Mouse (Mus musculus): ENCODE data around the gene Pgm5. TPM values are rescaled to one million over a fixed set of nuclear protein-coding genes. Genes with fewer than 3 reads are reported as not detected.
"Not testable (repeated sequence)": the region's sequence is repeated elsewhere in the genome, so short reads cannot be mapped to it uniquely, and the experiment has no call there.

Pgm5 gene
- polyA plus RNA-seq, 1 experiment from 2014 or later = 1.5 TPM

GRCm38 (mm10) chr19:24703680-24704079 lies 158.0 kb downstream of the Pgm5 start:
- Histone ChIP-seq H3K27me3 (ENCODE audit: control insufficient read depth, insufficient read depth, low read length) (no peaks in the 10 kb centered on the region), H3K4me2 (replicated peaks) (no peak overlapping the region), H3K4me3 (replicated peaks; ENCODE audit: low read length) (no peak overlapping the region), H3K36me3 (replicated peaks; ENCODE audit: control insufficient read depth, insufficient read depth) (no peaks in the 10 kb centered on the region), H3K27ac (no peak overlapping the region), H3K9me3 (ENCODE audit: control insufficient read depth, low read length) (no peaks in the 10 kb centered on the region), H3K9ac (no peak overlapping the region), H3K4me1 (replicated peaks; ENCODE audit: control insufficient read depth, insufficient read depth, low read length) (no peaks in the 10 kb centered on the region)
- DNase-seq (ENCODE audit: low spot score) (no peak), ATAC-seq (ENCODE audit: low FRiP score) (no peak)
- WGBS = 83% methylated on average over 8 of the region's 8 CpGs

- not testable (repeated sequence) for DNase-seq (ENCODE audit: low spot score); H3K27me3 ChIP-seq (ENCODE audit: control insufficient read depth, insufficient read depth, low read length); ATAC-seq (ENCODE audit: low FRiP score); H3K4me1 ChIP-seq (replicated peaks; ENCODE audit: control insufficient read depth, insufficient read depth, low read length); H3K36me3 ChIP-seq (replicated peaks; ENCODE audit: control insufficient read depth, insufficient read depth); H3K4me3 ChIP-seq (replicated peaks; ENCODE audit: low read length); H3K9ac ChIP-seq; H3K9me3 ChIP-seq (ENCODE audit: control insufficient read depth, low read length); H3K4me2 ChIP-seq (replicated peaks); H3K27ac ChIP-seq
- 62% methylated on average over 1 of the region's 1 CpGs for WGBS
These were observed 158.5 kb downstream of the Pgm5 start for GRCm38 (mm10) chr19:24703168-24703567.

DNA sequence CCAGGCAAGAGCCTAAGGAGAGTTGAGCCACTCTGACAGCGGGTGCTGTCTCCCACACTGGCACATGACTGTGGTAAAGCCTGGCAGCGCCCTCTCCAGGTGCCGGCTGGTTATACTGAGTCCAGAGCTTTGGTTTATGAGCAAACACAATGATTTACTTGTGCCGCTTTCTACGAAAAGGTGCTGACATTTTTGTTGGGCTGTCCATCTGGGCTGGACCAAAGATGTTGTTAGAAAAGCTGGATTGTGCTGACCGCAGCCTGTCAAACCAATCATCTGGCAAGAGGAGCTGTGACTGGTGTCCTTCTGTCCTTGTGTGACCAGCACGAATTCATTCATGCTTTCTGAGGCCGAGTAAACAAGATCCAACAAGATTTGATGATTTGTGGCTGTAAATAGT lies 159.9 kb downstream of the Pgm5 start:
- H3K9me3 ChIP-seq (ENCODE audit: control insufficient read depth, low read length) = no peaks in the 10 kb centered on the region
- DNase-seq (ENCODE audit: low spot score) (no peak), ATAC-seq (ENCODE audit: low FRiP score) (no peak)
- H3K4me3 ChIP-seq (replicated peaks; ENCODE audit: low read length) = no peak overlapping the region
- H3K9ac ChIP-seq = no peak overlapping the region
- no peak overlapping the region for H3K27ac ChIP-seq
- no peaks in the 10 kb centered on the region for H3K36me3 ChIP-seq (replicated peaks; ENCODE audit: control insufficient read depth, insufficient read depth)
- H3K4me1 ChIP-seq (replicated peaks; ENCODE audit: control insufficient read depth, insufficient read depth, low read length) = no peaks in the 10 kb centered on the region
- 69% methylated on average over 8 of the region's 8 CpGs for WGBS
- H3K27me3 ChIP-seq (ENCODE audit: control insufficient read depth, insufficient read depth, low read length) = no peaks in the 10 kb centered on the region
- no peak overlapping the region for H3K4me2 ChIP-seq (replicated peaks)

- 83% methylated on average over 5 of the region's 5 CpGs for WGBS
- H3K36me3 ChIP-seq (replicated peaks; ENCODE audit: control insufficient read depth, insufficient read depth) = no peaks in the 10 kb centered on the region
These were observed 161.0 kb downstream of the Pgm5 start for GRCm38 (mm10) chr19:24700664-24701063.

GRCm38 (mm10) chr19:24699910-24700309 lies 161.7 kb downstream of the Pgm5 start:
- H3K4me3 ChIP-seq (replicated peaks; ENCODE audit: low read length) = no peak overlapping the region
- ATAC-seq (ENCODE audit: low FRiP score) (no peak), DNase-seq (ENCODE audit: low spot score) (no peak)
- H3K36me3 ChIP-seq (replicated peaks; ENCODE audit: control insufficient read depth, insufficient read depth) = no peaks in the 10 kb centered on the region
- H3K9me3 ChIP-seq (ENCODE audit: control insufficient read depth, low read length) = no peaks in the 10 kb centered on the region
- H3K27ac ChIP-seq = no peak overlapping the region
- no peaks in the 10 kb centered on the region for H3K4me1 ChIP-seq (replicated peaks; ENCODE audit: control insufficient read depth, insufficient read depth, low read length)
- H3K9ac ChIP-seq = no peak overlapping the region
- H3K27me3 ChIP-seq (ENCODE audit: control insufficient read depth, insufficient read depth, low read length) = no peaks in the 10 kb centered on the region
- no peak overlapping the region for H3K4me2 ChIP-seq (replicated peaks)

More at GRCm38 (mm10) chr19:24700664-24701063, 161.0 kb downstream of the Pgm5 start:
- ATAC-seq (ENCODE audit: low FRiP score) (no peak), DNase-seq (ENCODE audit: low spot score) (no peak)
- Histone ChIP-seq H3K9me3 (ENCODE audit: control insufficient read depth, low read length) (no peaks in the 10 kb centered on the region), H3K9ac (no peak overlapping the region), H3K4me2 (replicated peaks) (no peak overlapping the region), H3K27me3 (ENCODE audit: control insufficient read depth, insufficient read depth, low read length) (no peaks in the 10 kb centered on the region), H3K27ac (no peak overlapping the region), H3K4me3 (replicated peaks; ENCODE audit: low read length) (no peak overlapping the region), H3K4me1 (replicated peaks; ENCODE audit: control insufficient read depth, insufficient read depth, low read length) (no peaks in the 10 kb centered on the region)

GRCm38 (mm10) chr19:24699196-24699595 lies 162.5 kb downstream of the Pgm5 start:
- H3K27ac ChIP-seq = no peak overlapping the region
- no peak for DNase-seq (ENCODE audit: low spot score)
- WGBS = 77% methylated on average over 3 of the region's 3 CpGs

DNA sequence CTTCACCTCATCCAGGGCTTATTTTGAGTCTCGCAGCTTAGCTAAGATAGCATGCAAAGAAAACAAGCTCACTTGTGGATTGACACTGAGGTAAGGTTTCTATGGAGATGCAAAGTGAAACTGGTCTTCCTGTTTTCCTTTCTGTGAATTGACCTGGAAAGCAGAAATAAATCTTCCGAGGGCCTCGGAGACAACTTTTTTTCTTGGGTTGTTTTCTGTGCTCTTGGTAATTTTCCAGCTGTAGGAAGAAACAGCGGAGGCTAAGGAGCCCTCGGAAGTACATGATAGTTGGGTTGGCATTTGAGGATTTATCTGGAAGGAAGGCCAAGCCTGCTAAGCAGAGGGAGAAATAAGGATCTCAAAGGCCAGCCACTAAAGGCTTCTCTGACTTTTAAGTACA lies 163.0 kb downstream of the Pgm5 start:
- Histone ChIP-seq H3K4me1 (replicated peaks; ENCODE audit: control insufficient read depth, insufficient read depth, low read length) (no peaks in the 10 kb centered on the region), H3K36me3 (replicated peaks; ENCODE audit: control insufficient read depth, insufficient read depth) (no peaks in the 10 kb centered on the region), H3K27ac (no peak overlapping the region), H3K9me3 (ENCODE audit: control insufficient read depth, low read length) (no peaks in the 10 kb centered on the region), H3K4me3 (replicated peaks; ENCODE audit: low read length) (no peak overlapping the region), H3K27me3 (ENCODE audit: control insufficient read depth, insufficient read depth, low read length) (no peaks in the 10 kb centered on the region), H3K4me2 (replicated peaks) (no peak overlapping the region), H3K9ac (no peak overlapping the region)
- DNase-seq (ENCODE audit: low spot score) = no peak
- 68% methylated on average over 5 of the region's 5 CpGs for WGBS
- no peak for ATAC-seq (ENCODE audit: low FRiP score)

More at GRCm38 (mm10) chr19:24699196-24699595, 162.5 kb downstream of the Pgm5 start:
- ATAC-seq (ENCODE audit: low FRiP score) = no peak
- Histone ChIP-seq H3K9me3 (ENCODE audit: control insufficient read depth, low read length) (no peaks in the 10 kb centered on the region), H3K4me1 (replicated peaks; ENCODE audit: control insufficient read depth, insufficient read depth, low read length) (no peaks in the 10 kb centered on the region), H3K36me3 (replicated peaks; ENCODE audit: control insufficient read depth, insufficient read depth) (no peaks in the 10 kb centered on the region), H3K27me3 (ENCODE audit: control insufficient read depth, insufficient read depth, low read length) (no peaks in the 10 kb centered on the region), H3K9ac (no peak overlapping the region), H3K4me2 (replicated peaks) (no peak overlapping the region), H3K4me3 (replicated peaks; ENCODE audit: low read length) (no peak overlapping the region)

DNA sequence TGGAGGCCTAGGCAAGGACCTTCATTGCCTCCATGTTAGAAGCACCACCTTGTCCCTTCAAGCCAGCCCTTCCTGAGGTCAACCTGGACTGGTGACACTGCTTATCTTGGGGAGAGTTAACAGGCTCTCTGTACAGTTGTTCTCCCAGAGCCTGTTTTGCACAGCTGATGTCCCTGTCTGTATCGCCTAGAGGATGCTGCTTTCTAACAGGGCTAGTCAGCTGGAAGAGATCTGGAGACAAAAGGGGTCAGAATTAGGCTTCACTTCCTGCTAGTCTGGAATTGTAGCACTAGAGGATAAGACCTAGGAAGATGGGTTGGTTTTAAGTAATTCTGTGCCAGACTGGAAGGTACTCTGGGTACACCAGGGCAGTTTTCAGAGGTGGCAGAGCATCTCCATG lies 163.7 kb downstream of the Pgm5 start:
- Histone ChIP-seq H3K4me2 (replicated peaks) (no peak overlapping the region), H3K27ac (no peak overlapping the region), H3K27me3 (ENCODE audit: control insufficient read depth, insufficient read depth, low read length) (no peaks in the 10 kb centered on the region), H3K9me3 (ENCODE audit: control insufficient read depth, low read length) (no peaks in the 10 kb centered on the region), H3K4me1 (replicated peaks; ENCODE audit: control insufficient read depth, insufficient read depth, low read length) (no peaks in the 10 kb centered on the region), H3K36me3 (replicated peaks; ENCODE audit: control insufficient read depth, insufficient read depth) (no peaks in the 10 kb centered on the region), H3K9ac (no peak overlapping the region), H3K4me3 (replicated peaks; ENCODE audit: low read length) (no peak overlapping the region)
- WGBS = 37% methylated on average over 1 of the region's 1 CpGs
- DNase-seq (ENCODE audit: low spot score) (no peak), ATAC-seq (ENCODE audit: low FRiP score) (no peak)

DNA sequence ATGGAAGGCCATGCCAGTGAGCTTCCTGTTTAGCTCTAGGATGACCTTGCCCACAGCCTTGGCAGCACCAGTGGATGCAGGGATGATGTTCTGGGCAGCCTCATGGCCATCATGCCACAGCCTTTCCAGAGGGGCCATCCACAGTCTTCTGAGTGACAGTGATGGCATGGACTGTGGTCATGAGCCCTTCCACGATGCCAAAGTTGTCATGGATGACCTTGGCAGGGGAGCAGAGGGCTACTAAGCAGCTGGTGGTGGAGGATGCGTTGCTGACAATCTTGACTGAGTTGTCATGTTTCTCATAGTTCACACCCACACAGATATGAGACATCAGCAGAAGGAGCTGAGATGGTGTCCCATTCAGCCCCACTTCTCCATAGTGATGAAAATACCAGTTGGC lies 169.0 kb downstream of the Pgm5 start:
- no peaks in the 10 kb centered on the region for H3K4me1 ChIP-seq (replicated peaks; ENCODE audit: control insufficient read depth, insufficient read depth, low read length)
- ATAC-seq (ENCODE audit: low FRiP score) (no peak), DNase-seq (ENCODE audit: low spot score) (no peak)
- H3K9me3 ChIP-seq (ENCODE audit: control insufficient read depth, low read length) = no peaks in the 10 kb centered on the region
- H3K9ac ChIP-seq = no peak overlapping the region
- WGBS = 89% methylated on average over 2 of the region's 2 CpGs
- H3K27ac ChIP-seq = no peak overlapping the region
- no peaks in the 10 kb centered on the region for H3K36me3 ChIP-seq (replicated peaks; ENCODE audit: control insufficient read depth, insufficient read depth)
- no peak overlapping the region for H3K4me2 ChIP-seq (replicated peaks)
- no peaks in the 10 kb centered on the region for H3K27me3 ChIP-seq (ENCODE audit: control insufficient read depth, insufficient read depth, low read length)
- no peak overlapping the region for H3K4me3 ChIP-seq (replicated peaks; ENCODE audit: low read length)

DNA sequence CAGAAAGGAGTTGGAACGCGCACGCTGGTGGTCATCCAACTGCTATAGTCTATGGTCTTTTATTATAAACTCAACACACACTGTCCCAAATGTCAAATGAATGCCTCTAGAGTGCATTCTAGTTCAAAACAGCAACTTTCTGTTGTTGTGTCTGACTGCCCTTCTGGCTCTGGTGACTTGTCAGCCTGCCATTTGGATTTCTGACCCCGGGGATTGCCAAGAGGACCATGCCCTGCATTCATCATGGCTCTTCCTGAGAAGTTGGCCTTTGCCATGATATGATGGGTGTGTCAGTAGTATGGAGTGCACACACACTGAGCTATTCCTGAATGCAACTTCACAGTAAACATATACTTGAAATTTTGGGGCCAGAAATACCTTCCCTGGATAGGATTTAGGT lies 172.1 kb downstream of the Pgm5 start:
- Histone ChIP-seq H3K4me2 (replicated peaks) (no peak overlapping the region), H3K9ac (no peak overlapping the region), H3K4me3 (replicated peaks; ENCODE audit: low read length) (no peak overlapping the region), H3K27me3 (ENCODE audit: control insufficient read depth, insufficient read depth, low read length) (no peaks in the 10 kb centered on the region), H3K4me1 (replicated peaks; ENCODE audit: control insufficient read depth, insufficient read depth, low read length) (no peaks in the 10 kb centered on the region), H3K27ac (no peak overlapping the region), H3K9me3 (ENCODE audit: control insufficient read depth, low read length) (no peaks in the 10 kb centered on the region), H3K36me3 (replicated peaks; ENCODE audit: control insufficient read depth, insufficient read depth) (no peaks in the 10 kb centered on the region)
- DNase-seq (ENCODE audit: low spot score) = no peak
- WGBS = 93% methylated on average over 4 of the region's 4 CpGs
- no peak for ATAC-seq (ENCODE audit: low FRiP score)

All from hindbrain, embryonic 14.5 days (tissue).